Mouse (Mus musculus) fibroblast of lung, adult 2 months (primary cell): ENCODE data around the gene Plscr3.
"Not testable (repeated sequence)": the region's sequence is repeated elsewhere in the genome, so short reads cannot be mapped to it uniquely, and the experiment has no call there.

ENCODE experiments used
- DNase-seq: peaks from one replicate; pipeline ENCODE4 v3.0.0-alpha.2; 2011; ENCODE audit warnings: low read depth

Plscr3 gene

DNA sequence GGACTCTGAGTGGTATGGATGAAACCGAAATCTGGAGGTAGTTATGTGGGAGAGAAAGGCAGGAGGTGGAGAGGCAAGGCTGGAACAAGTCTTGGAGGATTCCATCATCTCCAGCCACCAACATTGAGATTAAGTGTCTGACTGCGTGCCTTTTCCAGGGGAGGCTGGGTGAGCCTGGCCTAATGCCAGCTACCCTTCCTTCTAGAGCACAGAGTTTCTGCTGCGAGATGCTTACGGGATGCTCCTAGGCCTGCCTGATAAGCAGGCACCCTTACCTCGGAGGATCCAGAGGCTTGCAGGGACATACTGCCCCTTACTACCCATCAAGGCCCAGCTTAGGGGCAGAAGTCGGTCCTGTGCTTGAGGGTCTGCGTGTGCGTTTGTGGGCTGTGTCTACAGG is 12.6 kb upstream of the Plscr3 start:
- DNase-seq, result no peak

DNA sequence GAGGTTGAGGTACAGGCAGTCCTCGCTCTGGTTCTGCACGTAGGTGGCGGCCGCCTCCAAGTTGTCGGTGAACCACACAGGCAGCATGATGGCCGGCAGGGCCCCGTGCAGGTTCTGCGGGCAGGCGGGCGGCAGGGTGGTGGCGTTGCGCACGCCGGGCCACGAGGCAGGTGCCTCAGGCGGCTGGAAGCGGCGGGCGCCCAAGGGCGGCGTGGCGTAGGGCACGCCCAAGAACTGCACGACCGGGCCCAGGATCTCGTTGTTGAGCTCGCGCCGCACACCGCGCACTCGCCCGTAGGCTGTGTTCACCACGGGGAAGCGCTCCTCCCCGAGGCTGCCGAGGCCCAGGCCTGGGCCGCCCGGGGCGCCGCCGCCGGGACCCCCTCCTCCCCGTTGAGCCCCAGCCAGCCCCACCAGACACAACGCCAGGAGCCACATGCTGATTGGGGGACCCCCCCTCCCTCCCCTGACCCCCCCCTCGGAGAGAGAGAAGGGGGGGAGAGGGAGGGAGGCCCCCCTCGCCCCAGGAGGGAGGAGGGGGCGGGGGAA is 12.1 kb upstream of the Plscr3 start:
- no peak for DNase-seq

DNA sequence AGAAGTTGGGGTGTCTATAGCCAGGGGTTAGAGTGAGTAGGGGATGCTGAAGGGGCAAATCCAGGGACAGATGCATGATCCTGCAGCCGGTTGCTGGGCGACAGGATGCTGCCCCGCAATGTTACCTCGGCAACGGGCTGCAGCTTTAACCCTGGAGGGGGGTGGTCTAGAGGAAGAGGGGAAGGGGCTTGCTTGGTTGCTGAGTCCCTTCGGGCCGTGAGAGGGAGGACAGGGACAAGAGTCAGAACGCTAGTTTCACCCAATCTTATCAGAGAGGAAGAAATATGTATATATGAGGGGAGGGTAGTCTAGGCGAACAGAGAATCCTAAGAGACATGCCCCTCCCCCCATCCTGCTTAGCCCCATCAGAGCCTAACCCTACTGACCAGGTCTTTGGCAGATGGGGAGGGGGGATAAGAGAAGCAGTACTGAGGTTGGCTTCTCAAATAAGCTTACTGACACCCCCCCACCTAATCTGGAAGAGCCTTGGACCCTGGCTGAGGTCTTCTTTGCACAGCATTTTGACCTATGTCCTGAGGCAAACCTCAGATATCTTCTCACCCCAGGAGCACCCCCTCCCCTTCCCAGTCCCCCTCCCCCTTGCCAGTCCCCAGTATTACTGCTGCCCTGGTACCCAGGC is 10.7 kb upstream of the Plscr3 start:
- DNase-seq, result no peak

GRCm38 (mm10) chr11:69835966-69836335 is 10.2 kb upstream of the Plscr3 start:
- DNase-seq, result no peak

- DNase-seq, result no peak
These were observed 9.2 kb upstream of the Plscr3 start for GRCm38 (mm10) chr11:69836703-69837576.

DNA sequence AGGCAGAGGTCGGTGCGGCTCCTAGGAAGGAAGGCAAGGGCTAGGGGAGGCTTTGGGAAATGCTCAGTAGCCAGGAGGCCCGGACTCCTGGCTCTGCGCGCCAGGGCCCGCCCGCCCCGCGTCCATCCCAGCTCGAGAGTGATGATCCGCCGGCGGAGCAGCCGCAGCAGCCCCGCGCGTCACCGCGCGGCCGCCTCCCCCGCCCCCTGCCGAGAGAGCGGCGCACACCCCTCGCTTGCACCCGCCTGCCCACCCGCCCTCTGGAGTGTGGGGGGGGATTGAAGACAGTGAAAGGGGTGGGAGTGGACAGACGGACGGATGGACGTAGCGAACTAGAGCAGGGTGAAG is 8.6 kb upstream of the Plscr3 start, which contains the start of gene Nlgn2:
Gene Nlgn2, minus strand, starts transcription at position 181 of the 348 bp plus-strand sequence.
- no peak for DNase-seq

- peak; percentile 98 for DNase-seq
These were observed 8.0 kb upstream of the Plscr3 start, which contains the start of gene Tmem256 for GRCm38 (mm10) chr11:69837952-69838713. Tmem256 (plus strand) TSS chr11:69838514.

GRCm38 (mm10) chr11:69838714-69839104 is 7.5 kb upstream of the Plscr3 start:
- no peak for DNase-seq

DNA sequence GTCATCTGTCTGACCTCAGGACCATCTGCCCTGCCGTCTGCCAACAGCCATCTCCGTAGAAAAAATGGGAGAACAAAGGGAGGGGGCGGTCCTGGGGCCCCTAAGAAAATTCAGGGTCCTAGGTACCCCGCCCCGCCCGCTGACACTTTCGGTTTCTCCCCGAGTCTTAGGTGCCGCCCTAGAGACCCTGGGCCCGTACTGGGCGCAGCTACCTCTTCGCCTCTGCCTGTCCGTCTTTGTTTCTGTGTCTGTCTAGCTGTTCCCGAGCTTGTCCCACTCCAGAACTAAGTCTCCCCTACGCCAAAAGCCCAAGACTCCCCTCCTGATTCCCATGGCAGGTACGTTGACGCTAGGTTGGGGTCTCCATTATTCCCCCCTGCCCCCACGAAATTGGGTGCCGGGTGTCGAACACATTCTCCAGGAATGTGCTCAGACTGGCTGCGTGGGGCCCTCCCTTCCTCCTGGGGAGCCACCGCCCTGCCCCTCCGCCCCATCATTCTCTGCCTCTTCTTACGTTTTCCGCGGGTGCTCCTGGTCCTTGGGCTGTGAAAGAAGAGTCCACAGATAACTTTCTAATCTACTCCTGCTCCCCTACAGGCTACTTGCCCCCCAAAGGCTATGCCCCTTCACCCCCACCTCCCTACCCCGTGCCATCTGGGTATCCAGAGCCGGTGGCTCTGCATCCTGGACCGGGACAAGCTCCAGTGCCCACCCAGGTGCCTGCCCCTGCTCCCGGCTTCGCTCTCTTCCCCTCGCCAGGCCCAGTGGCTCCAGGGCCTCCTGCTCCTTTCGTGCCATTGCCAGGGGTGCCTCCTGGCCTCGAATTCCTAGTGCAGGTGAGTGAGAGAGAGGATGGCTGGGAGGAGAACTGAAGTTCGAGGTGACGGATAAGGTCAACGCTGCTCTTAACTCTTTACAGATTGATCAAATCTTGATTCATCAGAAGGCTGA is 837 bp downstream of the Plscr3 start:
- DNase-seq, result no peak

- DNase-seq, result no peak
These were observed 1.8 kb downstream of the Plscr3 start for GRCm38 (mm10) chr11:69848021-69848420.

DNA sequence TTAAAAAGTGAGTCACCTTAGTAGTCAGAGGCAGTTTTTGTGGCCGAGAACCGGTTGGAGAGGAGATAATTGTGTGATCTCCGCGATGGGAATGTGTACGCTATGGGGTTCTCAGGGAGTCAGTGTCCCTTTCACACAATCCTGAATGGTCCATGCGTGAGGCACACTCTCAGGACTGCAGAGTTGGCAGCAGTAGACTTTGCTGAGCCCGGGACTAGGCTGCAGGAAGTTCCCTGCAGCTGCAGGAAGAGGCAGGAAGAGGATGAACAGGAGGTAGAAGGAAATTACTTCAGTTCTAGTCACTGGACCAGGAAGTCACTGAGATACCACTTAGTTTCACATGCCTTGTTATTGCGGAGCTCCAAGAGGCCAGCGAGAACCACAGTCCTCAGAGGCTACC is 3.0 kb downstream of the Plscr3 start:
- no peak for DNase-seq

- DNase-seq, result no peak
These were observed 3.7 kb downstream of the Plscr3 start for GRCm38 (mm10) chr11:69849884-69850283.

DNA sequence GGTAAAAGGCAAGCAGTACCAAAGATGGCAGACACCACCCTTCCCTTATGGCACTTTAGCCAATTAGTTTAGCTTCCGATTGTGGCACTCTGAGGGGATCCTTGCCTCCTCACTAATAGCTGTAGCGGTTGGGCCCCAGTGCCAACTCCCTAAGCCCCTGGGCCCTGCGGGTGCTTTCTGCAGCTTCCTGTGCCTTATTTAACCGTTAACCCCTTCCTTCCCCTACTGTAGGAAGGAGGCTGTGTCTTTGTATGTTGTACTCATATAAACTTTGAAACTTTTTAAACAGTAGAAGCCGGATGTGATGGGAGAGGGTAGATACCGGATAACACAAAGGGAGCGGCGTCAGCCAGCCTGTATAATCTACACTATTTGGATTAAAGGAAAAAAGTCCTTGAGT is 4.6 kb downstream of the Plscr3 start:
- no peak for DNase-seq

DNA sequence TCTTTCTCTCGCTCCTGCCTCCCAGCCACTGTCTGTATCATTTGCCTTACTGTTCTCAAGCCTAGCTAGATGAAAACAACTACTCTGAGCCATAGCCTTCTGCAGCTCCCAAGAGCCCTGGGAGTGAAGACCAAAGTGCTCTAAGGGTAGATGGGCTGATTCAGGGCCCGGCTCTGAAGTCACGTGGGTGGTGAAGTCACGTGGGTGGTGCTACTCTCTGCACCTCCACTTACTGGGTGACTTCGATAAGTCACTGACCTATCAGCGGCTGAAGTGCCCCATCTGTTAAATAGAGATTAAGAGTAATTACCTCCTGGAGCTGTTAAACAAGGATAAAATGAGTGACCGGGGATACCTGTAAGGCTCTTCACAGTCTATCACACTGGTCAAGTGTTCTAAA is 7.8 kb downstream of the Plscr3 start:
- DNase-seq, result no peak

GRCm38 (mm10) chr11:69854680-69855079 is 8.5 kb downstream of the Plscr3 start:
- no peak for DNase-seq

- no peak for DNase-seq
These were observed 9.2 kb downstream of the Plscr3 start for GRCm38 (mm10) chr11:69855347-69855746.

- DNase-seq, result no peak
These were observed 12.2 kb downstream of the Plscr3 start, which contains the start of gene Tnk1 for GRCm38 (mm10) chr11:69858113-69858998. Tnk1 (minus strand) TSS chr11:69858730.

DNA sequence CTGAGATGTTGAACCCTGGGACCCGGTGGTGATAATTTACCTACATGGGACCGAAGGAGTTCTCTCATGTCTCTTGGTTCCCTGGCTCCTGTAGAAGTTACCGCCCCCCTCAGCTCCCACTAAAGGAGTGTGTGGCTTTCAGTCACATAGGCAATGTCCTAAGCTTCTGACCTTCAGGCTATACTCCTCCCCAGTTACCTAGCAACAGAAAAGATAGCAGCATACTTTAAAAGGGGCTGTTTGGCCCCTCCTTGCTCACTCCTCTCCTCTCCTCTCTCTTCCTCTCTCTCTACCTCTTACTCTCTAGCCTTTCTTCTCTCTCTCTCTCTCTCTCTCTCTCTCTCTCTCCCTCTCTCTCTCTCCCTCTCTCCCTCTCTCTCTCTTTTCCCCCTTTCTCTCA is 17.6 kb downstream of the Plscr3 start:
- DNase-seq, result not testable (repeated sequence)

DNA sequence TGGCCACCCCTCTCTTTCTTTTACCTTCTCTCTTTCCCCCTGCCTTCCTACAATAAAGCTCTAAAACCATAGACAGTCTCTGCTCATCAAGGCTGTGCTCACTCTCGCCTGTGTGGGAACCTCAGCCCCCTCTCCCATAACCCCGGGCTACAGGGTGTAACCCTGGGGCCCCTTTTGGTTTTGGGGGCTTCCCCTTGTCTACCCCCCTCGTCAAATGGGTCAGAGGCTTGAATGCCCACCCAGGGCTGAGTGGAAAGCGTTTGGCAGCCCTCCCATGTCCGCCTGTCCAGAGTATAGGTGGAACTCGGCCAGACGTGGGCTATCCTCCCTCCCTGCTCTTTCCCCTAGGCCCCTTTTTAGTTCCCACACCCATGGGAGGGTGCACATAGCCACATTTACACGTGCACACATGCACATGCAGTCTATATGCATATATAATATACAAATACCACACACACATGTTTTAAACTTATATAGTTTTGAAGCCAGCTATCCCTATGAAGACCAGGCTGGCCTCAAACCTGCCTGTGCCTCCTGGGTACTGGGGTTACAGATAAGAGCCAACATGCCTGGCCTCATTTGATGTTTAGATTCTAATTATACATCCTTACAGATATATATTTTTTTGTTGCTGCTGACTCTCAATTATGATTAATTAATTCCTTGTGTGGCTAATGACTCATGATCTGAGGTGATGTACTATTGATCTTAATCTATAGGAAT is 18.1 kb downstream of the Plscr3 start:
- DNase-seq, result no peak

DNA sequence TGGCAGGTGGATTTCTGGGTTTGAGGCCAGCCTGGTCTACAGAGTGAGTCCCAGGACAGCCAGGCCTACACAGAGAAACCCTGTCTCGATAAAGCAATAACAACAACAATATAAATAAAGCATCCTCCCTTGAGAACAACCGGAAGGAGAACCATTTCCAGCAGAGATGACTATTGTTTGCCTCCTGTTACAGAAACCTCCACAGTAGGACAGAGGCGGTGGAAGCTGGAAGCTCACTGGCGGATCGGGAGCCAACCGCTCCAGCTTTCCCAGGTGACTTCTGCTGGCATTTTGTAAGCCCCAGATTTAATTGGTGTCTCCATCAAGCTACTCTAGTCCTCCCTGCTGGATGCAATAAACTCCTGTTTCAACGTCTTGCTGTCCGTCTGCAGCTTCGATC is 19.4 kb downstream of the Plscr3 start:
- DNase-seq, result no peak
